Mouse (Mus musculus) heart, embryonic 10.5 days (tissue): Measurements from ENCODE around the gene Drap1. TPM values are rescaled to one million over a fixed set of nuclear protein-coding genes. Genes with fewer than 3 reads are reported as not detected.

ENCODE experiments used
- DNase-seq: peaks from one replicate; pipeline ENCODE4 v3.0.0-alpha.2; 2017; ENCODE audit warnings: low spot score
- H3K27ac ChIP-seq: fragments of 300-500 bp; sonication (generic); 2 replicates; pipeline ENCODE4 v1.5.1; 2016; ENCODE audit warnings: mild to moderate bottlenecking
- H3K27me3 ChIP-seq: fragments of 300-500 bp; sonication (generic); 2 replicates; pipeline ENCODE4 v1.6.1; 2016; ENCODE audit warnings: mild to moderate bottlenecking; ENCODE audit not compliant: poor library complexity, insufficient read depth, severe bottlenecking
- H3K36me3 ChIP-seq: fragments of 300-500 bp; sonication (generic); 2 replicates; pipeline ENCODE4 v1.6.1; 2016; ENCODE audit warnings: mild to moderate bottlenecking, moderate library complexity
- H3K4me1 ChIP-seq: fragments of 300-500 bp; sonication (generic); 2 replicates; pipeline ENCODE4 v1.6.1; 2016; ENCODE audit warnings: mild to moderate bottlenecking
- H3K4me3 ChIP-seq: fragments of 300-500 bp; sonication (generic); 2 replicates; pipeline ENCODE4 v1.5.1; 2016; ENCODE audit warnings: mild to moderate bottlenecking, moderate library complexity
- H3K9me3 ChIP-seq: fragments of 300-500 bp; sonication (generic); 2 replicates; pipeline ENCODE4 v1.6.1; 2016; ENCODE audit warnings: mild to moderate bottlenecking, moderate library complexity
- WGBS: fragments of 180-500 bp; shearing (Covaris S2); methylation state at CpG from one replicate; pipeline ENCODE4 v1.1.7; 2016; 5-methylcytosine and 5-hydroxymethylcytosine counted together
- polyA plus RNA-seq: library from polyadenylated mRNA; unstranded; fragments of >200 nt; fragmentation: Nextera tagmentation; extraction: Ambion mirVana; gene quantifications from 2 replicates; pipeline ENCODE4 v1.2.1, GENCODE M21; 2016

The Drap1 gene
- polyA plus RNA-seq, 1 experiment from 2014 or later, result 209 TPM

GRCm38 (mm10) chr19:5459019-5459418 is 34.2 kb upstream of the Drap1 start:
- H3K4me3 ChIP-seq, result no peak overlapping the region
- 59% methylated on average over 7 of the region's 7 CpGs for WGBS
- peaks cover 50% of the 10 kb centered on the region for H3K4me1 ChIP-seq
- 0 out of 2 replicates have a peak, but pooled peaks cover 7% of the 10 kb centered on the region for H3K27me3 ChIP-seq
- H3K27ac ChIP-seq, result no peak overlapping the region
- no peak for DNase-seq
- peaks cover 26% of the 10 kb centered on the region for H3K36me3 ChIP-seq
- H3K9me3 ChIP-seq, result no peaks in the 10 kb centered on the region

GRCm38 (mm10) chr19:5457746-5458442 is 33.1 kb upstream of the Drap1 start, which contains the start of gene Ccdc85b:
Ccdc85b (minus strand) TSS chr19:5457894.
- WGBS, result 18% methylated on average over 14 of the region's 14 CpGs
- Histone ChIP-seq H3K4me3 (peak within 1 kb of the TSS; percentile 90), H3K4me1 (peaks cover 46% of the 10 kb centered on the region), H3K9me3 (no peaks in the 10 kb centered on the region), H3K27me3 (0 out of 2 replicates have a peak, but pooled peaks cover 7% of the 10 kb centered on the region), H3K27ac (peak within 1 kb of the TSS; percentile 96), H3K36me3 (peaks cover 23% of the 10 kb centered on the region)
- no peak for DNase-seq

GRCm38 (mm10) chr19:5456922-5457745 is 32.4 kb upstream of the Drap1 start:
- WGBS, result under 1% methylated on average over 70 of the region's 70 CpGs
- peak overlapping the region; percentile 96 for H3K27ac ChIP-seq
- peak overlapping the region; percentile 90 for H3K4me3 ChIP-seq
- DNase-seq, result peak; percentile 98
- 0 out of 2 replicates have a peak, but pooled peaks cover 8% of the 10 kb centered on the region for H3K27me3 ChIP-seq
- H3K9me3 ChIP-seq, result no peaks in the 10 kb centered on the region
- H3K4me1 ChIP-seq, result peaks cover 46% of the 10 kb centered on the region
- H3K36me3 ChIP-seq, result peaks cover 16% of the 10 kb centered on the region

- Histone ChIP-seq H3K27ac (peak overlapping the region; percentile 96), H3K4me1 (peaks cover 44% of the 10 kb centered on the region), H3K27me3 (peaks cover 16% of the 10 kb centered on the region; the same call in 1 of the 2 replicates), H3K4me3 (peak overlapping the region; percentile 90), H3K36me3 (peaks cover 16% of the 10 kb centered on the region), H3K9me3 (no peaks in the 10 kb centered on the region)
- DNase-seq, result no peak
- WGBS, result 4% methylated on average over 26 of the region's 26 CpGs
Observed at GRCm38 (mm10) chr19:5456241-5456921, 31.6 kb upstream of the Drap1 start.

GRCm38 (mm10) chr19:5455568-5455967 is 30.8 kb upstream of the Drap1 start:
- Histone ChIP-seq H3K9me3 (no peaks in the 10 kb centered on the region), H3K27me3 (peaks cover 24% of the 10 kb centered on the region; the same call in 1 of the 2 replicates), H3K27ac (peak overlapping the region; percentile 96), H3K4me3 (peak overlapping the region; percentile 90), H3K36me3 (peaks cover 16% of the 10 kb centered on the region), H3K4me1 (peaks cover 38% of the 10 kb centered on the region)
- no peak for DNase-seq
- WGBS, result 60% methylated on average over 8 of the region's 8 CpGs

- Histone ChIP-seq H3K27ac (no peak overlapping the region; the same call in 1 of the 2 replicates), H3K27me3 (peaks cover 29% of the 10 kb centered on the region; the same call in 1 of the 2 replicates), H3K36me3 (peaks cover 16% of the 10 kb centered on the region), H3K4me1 (peaks cover 38% of the 10 kb centered on the region), H3K9me3 (no peaks in the 10 kb centered on the region), H3K4me3 (peak overlapping the region; percentile 90)
- WGBS, result 77% methylated on average over 12 of the region's 12 CpGs
- DNase-seq, result no peak
Observed at GRCm38 (mm10) chr19:5455037-5455436, 30.3 kb upstream of the Drap1 start.

GRCm38 (mm10) chr19:5451766-5452165 is 27.0 kb upstream of the Drap1 start:
- WGBS, result 69% methylated on average over 6 of the region's 6 CpGs
- peaks cover 42% of the 10 kb centered on the region for H3K4me1 ChIP-seq
- H3K9me3 ChIP-seq, result no peaks in the 10 kb centered on the region
- DNase-seq, result no peak
- H3K36me3 ChIP-seq, result peaks cover 16% of the 10 kb centered on the region
- H3K27me3 ChIP-seq, result peaks cover 55% of the 10 kb centered on the region
- no peak overlapping the region for H3K4me3 ChIP-seq
- no peak overlapping the region for H3K27ac ChIP-seq

GRCm38 (mm10) chr19:5449673-5450072 is 24.9 kb upstream of the Drap1 start:
- no peak overlapping the region for H3K4me3 ChIP-seq
- H3K27ac ChIP-seq, result no peak overlapping the region
- no peak for DNase-seq
- H3K27me3 ChIP-seq, result peaks cover 76% of the 10 kb centered on the region
- no peaks in the 10 kb centered on the region for H3K9me3 ChIP-seq
- peaks cover 15% of the 10 kb centered on the region for H3K36me3 ChIP-seq
- WGBS, result 83% methylated on average over 3 of the region's 3 CpGs
- H3K4me1 ChIP-seq, result peaks cover 21% of the 10 kb centered on the region

GRCm38 (mm10) chr19:5448354-5449150 is 23.8 kb upstream of the Drap1 start:
- Histone ChIP-seq H3K27ac (peak overlapping the region; percentile 22; the same call in 1 of the 2 replicates), H3K4me3 (peak overlapping the region; percentile 69), H3K4me1 (peaks cover 19% of the 10 kb centered on the region), H3K27me3 (peaks cover 81% of the 10 kb centered on the region), H3K36me3 (peaks cover 4% of the 10 kb centered on the region; the same call in 1 of the 2 replicates), H3K9me3 (no peaks in the 10 kb centered on the region)
- DNase-seq, result peak; percentile 86
- WGBS, result 5% methylated on average over 36 of the region's 36 CpGs

GRCm38 (mm10) chr19:5447515-5448353 is 23.0 kb upstream of the Drap1 start, which contains the start of gene Fosl1:
Fosl1 (plus strand) TSS chr19:5447547.
- Histone ChIP-seq H3K27ac (peak within 1 kb of the TSS; percentile 22; the same call in 1 of the 2 replicates), H3K27me3 (peaks cover 81% of the 10 kb centered on the region)
- WGBS, result 1% methylated on average over 70 of the region's 70 CpGs

GRCm38 (mm10) chr19:5445747-5446146 is 21.0 kb upstream of the Drap1 start:
- H3K27ac ChIP-seq, result no peak overlapping the region
- no peaks in the 10 kb centered on the region for H3K36me3 ChIP-seq
- H3K27me3 ChIP-seq, result peaks cover 66% of the 10 kb centered on the region
- DNase-seq, result no peak
- H3K4me3 ChIP-seq, result no peak overlapping the region
- H3K4me1 ChIP-seq, result peaks cover 19% of the 10 kb centered on the region
- no peaks in the 10 kb centered on the region for H3K9me3 ChIP-seq
- WGBS, result 83% methylated on average over 5 of the region's 5 CpGs

More at GRCm38 (mm10) chr19:5447515-5448353, 23.0 kb upstream of the Drap1 start, which contains the start of gene Fosl1:
- H3K4me1 ChIP-seq, result peaks cover 19% of the 10 kb centered on the region
- H3K4me3 ChIP-seq, result peak within 1 kb of the TSS; percentile 69
- no peaks in the 10 kb centered on the region for H3K9me3 ChIP-seq
- no peaks in the 10 kb centered on the region for H3K36me3 ChIP-seq
- DNase-seq, result no peak
